Mouse (Mus musculus) heart, adult 2 months (tissue): Measurements from ENCODE around the gene 1700122O11Rik. TPM values are rescaled to one million over a fixed set of nuclear protein-coding genes. Genes with fewer than 3 reads are reported as not detected.

Source experiments
- DNase-seq, 2 experiments: peaks; one replicate each; pipeline ENCODE4 v3.0.0; 2021
- H3K27ac ChIP-seq: fragments of 200-600 bp; 2 replicates; pipeline ENCODE4 v1.8.1; 2022
- H3K27me3 ChIP-seq: fragments of 200-500 bp; 2 replicates; pipeline ENCODE4 v1.6.1; 2012; ENCODE audit warnings: mild to moderate bottlenecking, low read length, inconsistent platforms, mixed read lengths; ENCODE audit not compliant: control insufficient read depth, insufficient read depth
- H3K36me3 ChIP-seq: fragments of 200-500 bp; 2 replicates; pipeline ENCODE4 v1.6.1; 2012; ENCODE audit warnings: low read length, inconsistent platforms; ENCODE audit not compliant: control insufficient read depth, insufficient read depth
- H3K4me1 ChIP-seq: fragments of 200-500 bp; 2 replicates; pipeline ENCODE4 v1.6.1; 2011; ENCODE audit warnings: low read length; ENCODE audit not compliant: control insufficient read depth, insufficient read depth
- H3K4me3 ChIP-seq: fragments of 200-600 bp; 2 replicates; pipeline ENCODE4 v1.8.1; 2022
- H3K79me2 ChIP-seq: fragments of 200-500 bp; replicated peaks from 2 replicates; pipeline ENCODE4 v1.6.1; 2012; ENCODE audit warnings: mild to moderate bottlenecking, inconsistent platforms, low read length, moderate library complexity, mixed read lengths; ENCODE audit not compliant: control insufficient read depth, insufficient read depth
- H3K9ac ChIP-seq: fragments of 200-500 bp; 2 replicates; pipeline ENCODE4 v1.6.1; 2012; ENCODE audit warnings: low read depth, mild to moderate bottlenecking, control low read depth, inconsistent platforms, low read length, mixed read lengths
- CTCF ChIP-seq: fragments of 200-600 bp; IDR thresholded peaks from 2 replicates; pipeline ENCODE4 v1.8.1; 2022; ENCODE audit warnings: antibody characterized with exemption, mild to moderate bottlenecking, moderate library complexity
- EP300 ChIP-seq: fragments of 200-500 bp; IDR thresholded peaks from 2 replicates; pipeline ENCODE4 v1.6.1; 2011; ENCODE audit warnings: low read depth, low read length, control low read depth; ENCODE audit not compliant: insufficient read depth
- POLR2A ChIP-seq: fragments of 200-500 bp; IDR thresholded peaks from 2 replicates; pipeline ENCODE4 v1.6.1; 2011; ENCODE audit warnings: mild to moderate bottlenecking, low read depth, low read length, control low read depth; ENCODE audit not compliant: insufficient read depth
- WGBS: fragments of 180-500 bp; shearing (Covaris S2); methylation state at CpG from one replicate; pipeline ENCODE4 v1.1.7; 2018; 5-methylcytosine and 5-hydroxymethylcytosine counted together
- intact Hi-C: fragments of 180-260 bp; cut with DNase I; formaldehyde crosslinking; loops from one replicate; pipeline ENCODE4 v1.15.1; 2025
- polyA plus RNA-seq: library from polyadenylated mRNA; depleted of rRNA; stranded (reverse); fragments of >200 nt; gene quantifications from 2 replicates; pipeline ENCODE4 v1.2.3, GENCODE M21; 2012
- total RNA-seq, 2 experiments: library from RNA; stranded (reverse); gene quantifications; 2 replicates each; pipeline ENCODE4 v1.2.3; 2021

Gene 1700122O11Rik
- total and polyA plus RNA-seq, 3 experiments, result not detected

DNA sequence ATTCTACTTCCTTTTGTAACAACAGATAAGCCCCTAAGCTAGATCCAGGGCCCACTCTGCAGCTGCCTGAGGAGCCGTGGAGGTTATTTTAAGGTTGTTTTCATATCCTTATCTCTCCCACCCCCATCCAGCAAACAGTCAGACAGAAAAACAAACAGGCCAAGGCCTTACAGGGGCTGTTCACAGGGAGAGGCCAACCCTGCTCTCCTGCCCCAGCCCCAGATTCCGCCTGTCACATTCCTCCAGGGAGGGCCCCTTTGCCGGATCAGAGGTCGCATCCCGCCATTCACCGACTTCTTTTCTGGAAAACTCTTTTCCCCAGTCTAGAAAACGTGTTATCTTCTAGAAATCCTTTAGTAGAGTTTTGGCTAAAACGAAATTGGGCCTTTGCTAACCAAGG is 33.0 kb downstream of the 1700122O11Rik start:
- Histone ChIP-seq H3K79me2 (no peaks in the 10 kb centered on the region), H3K9ac (no peak overlapping the region), H3K4me3 (no peak overlapping the region), H3K27me3 (no peaks in the 10 kb centered on the region), H3K27ac (no peak overlapping the region; the same call in 1 of the 2 replicates), H3K4me1 (no peaks in the 10 kb centered on the region), H3K36me3 (no peaks in the 10 kb centered on the region)
- intact Hi-C loops, result no loop called here
- 35% methylated on average over 8 of the region's 8 CpGs for WGBS
- no peak for DNase-seq
- no peak for TF ChIP-seq CTCF
- TF ChIP-seq EP300, result no peak
- no peak for TF ChIP-seq POLR2A

DNA sequence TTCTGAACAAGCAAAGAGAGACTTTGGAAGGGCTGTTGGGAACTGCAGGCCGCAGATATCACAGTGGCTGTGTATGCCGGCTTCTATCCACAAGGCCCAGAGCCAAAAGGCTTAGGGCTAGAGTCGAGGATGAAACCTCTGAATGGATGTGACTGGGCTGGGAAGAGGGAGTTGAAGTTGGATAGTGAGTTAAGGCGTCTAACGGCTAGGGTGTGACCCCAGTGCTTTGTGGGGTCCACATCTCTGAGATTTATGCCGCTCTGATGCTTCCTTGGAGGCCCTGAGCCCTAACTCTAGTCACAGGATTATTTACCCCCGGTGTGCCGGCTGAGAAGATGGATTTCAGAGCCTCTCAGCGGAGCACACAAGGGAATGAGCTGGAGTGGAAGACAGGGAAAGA is 33.5 kb downstream of the 1700122O11Rik start:
- 48% methylated on average over 9 of the region's 9 CpGs for WGBS

DNA sequence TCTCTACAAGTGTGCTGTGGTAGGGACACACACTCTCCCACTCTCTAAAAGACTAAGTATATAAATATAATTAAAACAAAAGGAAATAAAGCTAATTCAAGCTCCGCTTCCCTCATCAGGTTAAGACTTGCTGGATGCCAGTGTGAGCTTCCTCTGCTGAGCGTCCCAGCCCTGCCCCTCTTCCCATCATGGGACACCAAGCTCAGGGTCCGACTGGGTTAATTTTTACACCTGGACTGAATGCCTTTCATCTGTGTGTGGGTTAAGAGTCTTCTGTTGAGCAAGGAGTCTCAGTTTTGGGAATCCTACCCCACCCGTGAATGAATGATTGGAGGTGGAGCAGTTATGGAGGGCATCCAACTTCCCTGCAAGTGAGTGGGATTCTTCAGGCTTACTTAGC is 35.6 kb downstream of the 1700122O11Rik start:
- Histone ChIP-seq H3K79me2 (no peaks in the 10 kb centered on the region), H3K9ac (no peak overlapping the region), H3K4me1 (no peaks in the 10 kb centered on the region), H3K36me3 (no peaks in the 10 kb centered on the region), H3K27ac (peak overlapping the region; percentile 42), H3K4me3 (no peak overlapping the region; the same call in 1 of the 2 replicates), H3K27me3 (no peaks in the 10 kb centered on the region)
- TF ChIP-seq POLR2A (no peak), EP300 (no peak), CTCF (no peak)
- intact Hi-C loops, result no loop called here
- no peak for DNase-seq
- 81% methylated on average over 4 of the region's 4 CpGs for WGBS

More for the DNA sequence above, 33.5 kb downstream of the 1700122O11Rik start:
- Histone ChIP-seq H3K36me3 (no peaks in the 10 kb centered on the region), H3K4me3 (no peak overlapping the region), H3K79me2 (no peaks in the 10 kb centered on the region), H3K27me3 (no peaks in the 10 kb centered on the region), H3K9ac (no peak overlapping the region), H3K4me1 (no peaks in the 10 kb centered on the region), H3K27ac (peak overlapping the region; percentile 40)
- intact Hi-C loops, result no loop called here
- TF ChIP-seq CTCF, result no peak
- no peak for TF ChIP-seq POLR2A
- no peak for TF ChIP-seq EP300
- no peak for DNase-seq

DNA sequence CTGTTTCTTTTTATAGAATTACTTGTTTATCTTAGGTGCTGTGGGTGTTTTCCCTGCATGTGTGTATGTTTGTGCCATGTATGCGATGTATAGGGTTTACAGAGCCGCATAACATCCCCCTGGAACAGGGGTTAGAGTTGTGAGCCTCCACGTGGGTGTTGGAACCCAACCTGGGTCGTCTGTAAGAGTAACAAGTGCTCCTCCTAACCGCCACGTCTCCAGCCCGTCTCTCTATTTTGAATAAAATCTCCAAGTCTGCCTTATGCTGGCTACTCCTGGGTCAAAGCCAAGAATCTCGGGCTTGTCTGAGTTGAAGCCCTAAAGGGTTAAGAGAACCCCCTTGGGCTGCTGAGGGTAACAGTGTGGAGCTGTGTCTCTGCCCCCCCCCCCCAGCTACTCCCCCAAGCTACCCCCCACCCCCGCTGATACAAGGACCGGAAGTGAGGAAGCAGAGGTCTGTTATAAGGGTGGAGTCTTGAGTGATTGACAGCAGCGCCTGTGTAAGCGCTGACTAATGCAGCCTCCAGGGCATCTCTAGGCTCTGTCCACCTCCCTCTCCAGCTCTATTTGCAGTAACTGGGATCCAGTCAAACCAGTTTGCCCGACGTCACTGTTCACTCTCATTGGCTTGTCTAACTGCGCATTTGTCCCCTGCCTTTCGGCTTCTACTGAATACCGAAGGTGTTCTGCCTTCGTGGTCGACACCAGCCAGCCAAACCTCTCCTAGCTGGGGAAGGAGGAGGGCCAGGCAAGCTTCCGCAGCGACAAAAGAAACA is 36.3 kb downstream of the 1700122O11Rik start:
- Histone ChIP-seq H3K36me3 (no peaks in the 10 kb centered on the region), H3K9ac (peak overlapping the region; percentile 51), H3K79me2 (no peaks in the 10 kb centered on the region), H3K4me1 (no peaks in the 10 kb centered on the region), H3K4me3 (peak overlapping the region; percentile 40), H3K27me3 (no peaks in the 10 kb centered on the region), H3K27ac (peak overlapping the region; percentile 73)
- TF ChIP-seq EP300 (no peak), POLR2A (peak; percentile 66)
- intact Hi-C loops, result no loop called here
- DNase-seq, result peak; percentile 55 to 63
- 5% methylated on average over 21 of the region's 21 CpGs for WGBS

DNA sequence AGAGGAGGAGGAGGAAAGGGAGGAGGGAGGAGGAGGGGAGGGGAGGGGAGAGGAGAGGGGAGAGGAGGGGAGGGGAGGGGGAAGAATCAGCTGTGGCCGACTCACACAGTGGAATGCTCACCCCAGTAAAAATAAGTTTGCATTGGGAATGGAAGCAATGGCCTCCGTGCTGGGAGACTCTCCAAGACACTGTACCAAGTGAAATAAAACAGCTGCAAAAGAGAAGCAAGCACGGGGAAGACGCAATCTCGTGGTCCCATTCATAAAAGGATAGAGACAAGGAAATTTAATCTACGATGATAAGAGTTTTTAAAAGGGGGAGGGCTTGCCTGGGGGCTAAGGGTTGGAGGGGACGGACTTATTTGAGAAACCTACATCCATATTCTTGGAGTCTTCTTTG is 36.9 kb downstream of the 1700122O11Rik start:
- Histone ChIP-seq H3K36me3 (no peaks in the 10 kb centered on the region), H3K4me3 (no peak overlapping the region; the same call in 1 of the 2 replicates), H3K9ac (no peak overlapping the region), H3K4me1 (no peaks in the 10 kb centered on the region), H3K27ac (peak overlapping the region; percentile 73), H3K79me2 (no peaks in the 10 kb centered on the region), H3K27me3 (no peaks in the 10 kb centered on the region)
- WGBS, result 8% methylated on average over 7 of the region's 7 CpGs
- intact Hi-C loops, result no loop called here
- DNase-seq, result no peak
- TF ChIP-seq CTCF (no peak), POLR2A (no peak), EP300 (no peak)

DNA sequence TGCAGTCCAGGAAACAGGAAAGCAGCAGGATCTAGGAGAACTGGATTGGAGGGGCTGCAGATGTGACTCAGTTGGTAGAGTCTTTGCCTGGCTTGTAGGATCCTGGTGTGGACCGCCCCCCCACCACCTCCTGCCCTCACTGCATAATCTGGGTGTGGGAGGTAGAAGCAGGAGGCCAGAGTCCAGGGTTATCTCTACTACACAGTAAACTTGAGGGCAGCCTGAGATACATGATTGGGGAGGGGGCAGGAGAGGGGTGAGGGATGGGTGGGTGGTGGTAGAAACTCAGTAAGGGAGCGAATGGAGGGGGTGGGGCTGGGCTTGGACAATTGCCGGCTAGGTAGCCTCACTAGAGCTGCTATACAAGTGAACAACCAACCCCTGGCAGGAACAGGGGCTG is 38.3 kb downstream of the 1700122O11Rik start:
- H3K36me3 ChIP-seq, result no peaks in the 10 kb centered on the region
- no peaks in the 10 kb centered on the region for H3K79me2 ChIP-seq
- WGBS, result 80% methylated on average over 3 of the region's 3 CpGs
- H3K27me3 ChIP-seq, result no peaks in the 10 kb centered on the region
- H3K9ac ChIP-seq, result no peak overlapping the region
- TF ChIP-seq POLR2A (no peak), CTCF (no peak), EP300 (no peak)
- no peak overlapping the region for H3K27ac ChIP-seq
- no peaks in the 10 kb centered on the region for H3K4me1 ChIP-seq
- intact Hi-C loops, result no loop called here
- no peak overlapping the region for H3K4me3 ChIP-seq
- no peak for DNase-seq
